Mouse (Mus musculus) lung, postnatal 0 days (tissue): ENCODE measurements around the gene Dzip1.

Source experiments
- CTCF ChIP-seq: IDR thresholded peaks from 2 replicates; pipeline ENCODE4 v1.5.1; 2016; ENCODE audit warnings: antibody characterized with exemption, mild to moderate bottlenecking
- EP300 ChIP-seq: IDR thresholded peaks from 2 replicates; pipeline ENCODE4 v1.6.1; 2016; ENCODE audit warnings: antibody characterized with exemption, mild to moderate bottlenecking, control low read depth

DNA sequence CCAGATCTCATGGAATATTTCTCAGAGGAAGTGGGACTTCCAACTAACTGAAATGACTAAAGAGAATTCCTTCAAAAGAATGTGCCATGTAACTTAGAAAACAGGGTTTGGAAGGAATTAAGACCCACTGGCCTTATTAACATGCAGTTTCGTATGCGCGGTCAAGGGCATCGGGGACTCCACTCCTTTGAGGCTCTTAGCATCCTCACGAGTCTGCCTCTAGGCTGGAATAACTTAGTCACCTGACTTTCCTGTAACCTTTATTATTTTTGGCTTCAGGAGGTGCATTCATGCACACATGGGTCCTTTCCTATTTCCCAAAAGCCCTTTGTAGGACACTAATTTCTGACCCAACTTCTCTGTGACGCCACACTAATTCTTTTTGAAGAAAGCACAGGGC lies 92.0 kb downstream of the Dzip1 start:
- TF ChIP-seq CTCF (no peak), EP300 (no peak)
